Mouse (Mus musculus): ENCODE measurements around the gene Tmem235.
"Not testable (repeated sequence)": the region's sequence is repeated elsewhere in the genome, so short reads cannot be mapped to it uniquely, and the experiment has no call there.

Tmem235 gene

GRCm38 (mm10) chr11:117833509-117833908, 27.0 kb upstream of the Tmem235 start:
- DNase-seq, result not testable (repeated sequence)

GRCm38 (mm10) chr11:117834086-117834485, 26.5 kb upstream of the Tmem235 start:
- no peak for DNase-seq

- no peak for DNase-seq
These were observed 24.2 kb upstream of the Tmem235 start for GRCm38 (mm10) chr11:117836306-117836705.

- no peak for DNase-seq
These were observed 22.0 kb upstream of the Tmem235 start for GRCm38 (mm10) chr11:117838572-117838971.

- no peak for DNase-seq
These were observed 21.5 kb upstream of the Tmem235 start for GRCm38 (mm10) chr11:117839021-117839420.

- no peak for DNase-seq
These were observed 19.6 kb upstream of the Tmem235 start for GRCm38 (mm10) chr11:117840910-117841309.

GRCm38 (mm10) chr11:117843434-117843833, 17.1 kb upstream of the Tmem235 start:
- DNase-seq, result no peak

- no peak for DNase-seq
These were observed 15.6 kb upstream of the Tmem235 start for GRCm38 (mm10) chr11:117844997-117845396.

GRCm38 (mm10) chr11:117845651-117846050, 14.9 kb upstream of the Tmem235 start:
- DNase-seq, result no peak

GRCm38 (mm10) chr11:117846640-117847039, 13.9 kb upstream of the Tmem235 start:
- DNase-seq, result peak in 1 of 2 experiments; percentile 40

GRCm38 (mm10) chr11:117847593-117848215, 12.8 kb upstream of the Tmem235 start:
- no peak for DNase-seq

GRCm38 (mm10) chr11:117848271-117848984, 12.1 kb upstream of the Tmem235 start:
- peak in 1 of 2 experiments; percentile 52 for DNase-seq

- peak; percentile 99 for DNase-seq
These were observed 11.4 kb upstream of the Tmem235 start, which contains the start of gene Birc5 for GRCm38 (mm10) chr11:117848985-117849671. Birc5 (plus strand) TSS chr11:117849251.

GRCm38 (mm10) chr11:117852875-117853274, 7.7 kb upstream of the Tmem235 start:
- no peak for DNase-seq

GRCm38 (mm10) chr11:117854241-117854640, 6.3 kb upstream of the Tmem235 start:
- no peak for DNase-seq

GRCm38 (mm10) chr11:117855360-117855759, 5.2 kb upstream of the Tmem235 start:
- DNase-seq, result no peak

- DNase-seq, result no peak
These were observed 4.6 kb upstream of the Tmem235 start for GRCm38 (mm10) chr11:117855975-117856374.

- no peak for DNase-seq
These were observed 3.1 kb upstream of the Tmem235 start for GRCm38 (mm10) chr11:117857462-117857861.

GRCm38 (mm10) chr11:117858392-117858791, 2.2 kb upstream of the Tmem235 start:
- no peak for DNase-seq

- DNase-seq, result no peak
These were observed 2.8 kb downstream of the Tmem235 start for GRCm38 (mm10) chr11:117863174-117863856.

- DNase-seq, result no peak
These were observed 4.3 kb downstream of the Tmem235 start for GRCm38 (mm10) chr11:117864805-117865204.

GRCm38 (mm10) chr11:117865988-117866387, 5.4 kb downstream of the Tmem235 start:
- no peak for DNase-seq

Data from B cell, adult 2 months (primary cell).